In genomic region chr1:19213171-19213570, GRCm38 (mm10) we compare ENCODE assay signal across 14 mouse cellular contexts. TPM values are rescaled to one million over a fixed set of nuclear protein-coding genes. Genes with fewer than 3 reads are reported as not detected.
DNase-seq lines count a peak whose midpoint lies in the region; ATAC-seq and TF ChIP-seq lines count a peak whose summit lies in the region.
"Had no signal": no experiment of that assay in that cellular context is flagged by ENCODE, and none has a peak within 500 bp of the region (broad histone marks: within the 10 kb centered on the region; RNA-seq: fewer than 3 reads in every experiment).

No protein-coding gene starts in this region.

- no peak overlapping the region for H3K27ac ChIP-seq in kidney, embryonic 14.5 days (ENCODE audit: low read depth, low read length)
- no peak overlapping the region for H3K27ac ChIP-seq in embryonic fibroblast, embryonic 13.5 days (ENCODE audit: insufficient read depth, low read length)
- H3K27ac ChIP-seq in limb, embryonic 14.5 days (replicated peaks; ENCODE audit: low read depth, low read length): peak overlapping the region; percentile 53; the same call in 1 of the 2 replicates
- peak overlapping the region; percentile 84 for H3K27ac ChIP-seq in neural tube, embryonic 13.5 days (replicated peaks)

- peak overlapping the region; percentile 53; the same call in 1 of the 2 replicates for H3K9ac ChIP-seq in kidney, embryonic 14.5 days (ENCODE audit: low read depth, low read length)
- H3K9ac ChIP-seq in limb, embryonic 14.5 days (ENCODE audit: low read depth, low read length, severe bottlenecking): peak overlapping the region; percentile 84
- H3K9ac ChIP-seq in neural tube, embryonic 13.5 days: peak overlapping the region; percentile 79
- H3K9ac ChIP-seq: liver, postnatal 0 days had no signal

- H3K4me1 ChIP-seq in kidney, embryonic 14.5 days (ENCODE audit: control insufficient read depth, insufficient read depth, low read length): no peaks in the 10 kb centered on the region
- H3K4me1 ChIP-seq in embryonic fibroblast, embryonic 13.5 days (ENCODE audit: control insufficient read depth, insufficient read depth, low read length): no peaks in the 10 kb centered on the region
- no peaks in the 10 kb centered on the region for H3K4me1 ChIP-seq in limb, embryonic 14.5 days (ENCODE audit: control insufficient read depth, insufficient read depth, low read length)
- peaks cover 43% of the 10 kb centered on the region for H3K4me1 ChIP-seq in neural tube, embryonic 13.5 days (replicated peaks)

- WGBS in kidney, embryonic 14.5 days: under 1% methylated on average over 4 of the region's 4 CpGs
- WGBS in limb, embryonic 14.5 days: 4% methylated on average over 4 of the region's 4 CpGs
- WGBS in neural tube, embryonic 13.5 days: 2% methylated on average over 4 of the region's 4 CpGs

- no peak for TF ChIP-seq POLR2A in embryonic fibroblast, embryonic 13.5 days (IDR thresholded peaks at IDR 0.05; ENCODE audit: low read depth, low read length)
- no peak for TF ChIP-seq POLR2A in limb, embryonic 14.5 days (IDR thresholded peaks at IDR 0.05; ENCODE audit: borderline replicate concordance, extremely low read depth, insufficient read depth, insufficient read length)

- H3K4me3 ChIP-seq in kidney, embryonic 14.5 days (ENCODE audit: low read length): peak overlapping the region; percentile 41
- peak overlapping the region; percentile 4; the same call in 1 of the 2 replicates for H3K4me3 ChIP-seq in embryonic fibroblast, embryonic 13.5 days (ENCODE audit: insufficient read depth, low read length)
- peak overlapping the region; percentile 45 for H3K4me3 ChIP-seq in limb, embryonic 14.5 days (replicated peaks; ENCODE audit: low read length)
- H3K4me3 ChIP-seq in neural tube, embryonic 13.5 days: peak overlapping the region; percentile 48
- H3K4me3 ChIP-seq: erythroblast, embryonic 14.5 days had no signal

- no peak for TF ChIP-seq CTCF in embryonic fibroblast, embryonic 13.5 days (IDR thresholded peaks at IDR 0.05; ENCODE audit: borderline replicate concordance, insufficient read depth, low read length)

- H3K4me2 ChIP-seq in kidney, embryonic 14.5 days (replicated peaks; ENCODE audit: low read depth, low read length): peak overlapping the region; percentile 30
- peak overlapping the region; percentile 51 for H3K4me2 ChIP-seq in limb, embryonic 14.5 days (replicated peaks; ENCODE audit: low read depth, low read length, severe bottlenecking)
- H3K4me2 ChIP-seq in neural tube, embryonic 13.5 days: peak overlapping the region; percentile 55

- H3K36me3 ChIP-seq in kidney, embryonic 14.5 days (ENCODE audit: control insufficient read depth, insufficient read depth, low read length): no peaks in the 10 kb centered on the region
- H3K36me3 ChIP-seq in limb, embryonic 14.5 days (ENCODE audit: control insufficient read depth, insufficient read depth, low read length): 0 out of 2 replicates have a peak, but pooled peaks cover 2% of the 10 kb centered on the region
- H3K36me3 ChIP-seq in neural tube, embryonic 13.5 days: no peaks in the 10 kb centered on the region

- no peaks in the 10 kb centered on the region for H3K9me3 ChIP-seq in kidney, embryonic 14.5 days (ENCODE audit: control insufficient read depth, low read length)
- H3K9me3 ChIP-seq in limb, embryonic 14.5 days (ENCODE audit: control insufficient read depth, low read length): no peaks in the 10 kb centered on the region
- H3K9me3 ChIP-seq in neural tube, embryonic 13.5 days: no peaks in the 10 kb centered on the region

- DNase-seq in kidney, postnatal 10 days: no peak
- DNase-seq in limb, embryonic 14.5 days (ENCODE audit: low spot score): peak; percentile 2
- no peak for DNase-seq in cerebellum, adult 8-10 months
- no peak for DNase-seq in gastrocnemius, postnatal 25 days
- no peak for DNase-seq in gastrocnemius, adult 18-20 months (ENCODE audit: low spot score)
- DNase-seq: gastrocnemius, postnatal 10 days; liver, postnatal 0 days; spleen, adult 18-20 months had no signal

- ATAC-seq in kidney, embryonic 14.5 days (ENCODE audit: low FRiP score, low TSS enrichment): no peak
- ATAC-seq in limb, embryonic 14.5 days (ENCODE audit: low FRiP score, low read depth): no peak
- ATAC-seq in neural tube, embryonic 13.5 days (ENCODE audit: low read depth): no peak
- ATAC-seq: intestine, embryonic 16.5 days; liver, postnatal 0 days had no signal

- peaks cover 70% of the 10 kb centered on the region for H3K27me3 ChIP-seq in kidney, embryonic 14.5 days (ENCODE audit: control insufficient read depth, insufficient read depth, low read length)
- peaks cover 77% of the 10 kb centered on the region for H3K27me3 ChIP-seq in limb, embryonic 14.5 days (ENCODE audit: control insufficient read depth, insufficient read depth, low read length)
- peaks cover 74% of the 10 kb centered on the region for H3K27me3 ChIP-seq in neural tube, embryonic 13.5 days

RNA-seq across cellular contexts. Expression of gene Tfap2b, which starts 4.5 kb away (rescaled TPM):
- polyA plus RNA-seq in kidney, embryonic 14.5 days (2014; fragmentation: Nextera tagmentation; extraction: Ambion mirVana): 41.1 and 41.8 TPM in 2 replicates
- polyA plus RNA-seq in embryonic fibroblast, embryonic 13.5 days (2011; ENCODE audit: insufficient read length, low read depth, missing spikeins): 1.7 and 4.8 TPM in 2 replicates
- polyA plus RNA-seq in limb, embryonic 14.5 days (2012; rRNA removed): 43.2 and 64.9 TPM in 2 replicates
- polyA plus RNA-seq in limb, embryonic 14.5 days (2014; fragmentation: Nextera tagmentation; extraction: Ambion mirVana): 42.4 and 52.7 TPM in 2 replicates
- polyA plus RNA-seq in neural tube, embryonic 13.5 days (2015; fragmentation: Nextera tagmentation; extraction: Ambion mirVana): 75.0 and 76.0 TPM in 2 replicates
- not detected for total RNA-seq in gastrocnemius, postnatal 25 days (2021)
- under 1 TPM in 1 of 2 experiments, not detected in 1; 0.11 TPM for total RNA-seq in gastrocnemius, adult 18-20 months (2021)
- total RNA-seq: megakaryocyte, adult 5-6 weeks had no signal
- polyA plus RNA-seq: erythroblast, embryonic 14.5 days; liver, postnatal 0 days had no signal

Comparison
In these comparisons a context has a peak if more than half of its experiments do, and no peak if none do; other contexts are left out.
1. H3K27ac ChIP-seq: peak in limb, embryonic 14.5 days (single experiment) and neural tube, embryonic 13.5 days (single experiment); none in kidney, embryonic 14.5 days (single experiment) and embryonic fibroblast, embryonic 13.5 days (single experiment).
2. Peak in every context shown above with its lines, with median percentiles within 50 percentile points of each other: H3K4me2 ChIP-seq, H3K4me3 ChIP-seq and H3K9ac ChIP-seq.